Mouse (Mus musculus) kidney, adult 8-10 months (tissue): Measurements from ENCODE around the gene Inpp5f.
"Not testable (repeated sequence)": the region's sequence is repeated elsewhere in the genome, so short reads cannot be mapped to it uniquely, and the experiment has no call there.

ENCODE experiments used
- DNase-seq, 2 experiments: peaks; one replicate each; pipeline ENCODE4 v3.0.0; 2022

The Inpp5f gene

GRCm38 (mm10) chr7:128667788-128668187, 56.7 kb downstream of the Inpp5f start:
- DNase-seq: no peak

- no peak for DNase-seq
Observed at GRCm38 (mm10) chr7:128668831-128669230, 57.7 kb downstream of the Inpp5f start.

- no peak for DNase-seq
Observed at GRCm38 (mm10) chr7:128671952-128672351, 60.8 kb downstream of the Inpp5f start.

GRCm38 (mm10) chr7:128672408-128673010, 61.4 kb downstream of the Inpp5f start:
- no peak for DNase-seq

- peak in 1 of 2 experiments; percentile 12 for DNase-seq
Observed at GRCm38 (mm10) chr7:128678546-128678945, 67.4 kb downstream of the Inpp5f start.

GRCm38 (mm10) chr7:128687821-128688564, 76.9 kb downstream of the Inpp5f start:
- DNase-seq: peak; percentile 16 to 27

- DNase-seq: no peak
Observed at GRCm38 (mm10) chr7:128689347-128689746, 78.2 kb downstream of the Inpp5f start.

- peak; percentile 66 to 86 for DNase-seq
Observed at GRCm38 (mm10) chr7:128690070-128690469, 78.9 kb downstream of the Inpp5f start.

- DNase-seq: no peak
Observed at GRCm38 (mm10) chr7:128690796-128691195, 79.7 kb downstream of the Inpp5f start.

- DNase-seq: no peak
Observed at GRCm38 (mm10) chr7:128692163-128692562, 81.0 kb downstream of the Inpp5f start.

GRCm38 (mm10) chr7:128694848-128695247, 83.7 kb downstream of the Inpp5f start:
- DNase-seq: no peak

- DNase-seq: not testable (repeated sequence)
Observed at GRCm38 (mm10) chr7:128699959-128700358, 88.8 kb downstream of the Inpp5f start.

- peak; percentile 24 to 62 for DNase-seq
Observed at GRCm38 (mm10) chr7:128705735-128706134, 94.6 kb downstream of the Inpp5f start.

- DNase-seq: no peak
Observed at GRCm38 (mm10) chr7:128717991-128718390, 106.9 kb downstream of the Inpp5f start.

GRCm38 (mm10) chr7:128724761-128725160, 113.6 kb downstream of the Inpp5f start:
- DNase-seq: peak; percentile 70 to 73

GRCm38 (mm10) chr7:128725189-128725588, 114.1 kb downstream of the Inpp5f start:
- no peak for DNase-seq

GRCm38 (mm10) chr7:128726999-128727398, 115.9 kb downstream of the Inpp5f start:
- DNase-seq: no peak

- no peak for DNase-seq
Observed at GRCm38 (mm10) chr7:128727701-128728100, 116.6 kb downstream of the Inpp5f start.

GRCm38 (mm10) chr7:128728738-128729137, 117.6 kb downstream of the Inpp5f start:
- no peak for DNase-seq

GRCm38 (mm10) chr7:128731585-128731984, 120.5 kb downstream of the Inpp5f start:
- DNase-seq: no peak

GRCm38 (mm10) chr7:128738041-128738440, 126.9 kb downstream of the Inpp5f start:
- DNase-seq: no peak

GRCm38 (mm10) chr7:128739116-128739461, 128.0 kb downstream of the Inpp5f start:
- DNase-seq: no peak

GRCm38 (mm10) chr7:128739462-128740277, 128.5 kb downstream of the Inpp5f start:
- DNase-seq: peak in 1 of 2 experiments; percentile 46

GRCm38 (mm10) chr7:128740334-128740733, 129.2 kb downstream of the Inpp5f start, which contains the start of gene Mcmbp:
TSS of gene Mcmbp (minus strand) at chr7:128740495.
- peak; percentile 95 to 97 for DNase-seq
